Mouse (Mus musculus): ENCODE results near the gene Ccdc69. TPM values are rescaled to one million over a fixed set of nuclear protein-coding genes. Genes with fewer than 3 reads are reported as not detected.

Gene Ccdc69
- polyA plus RNA-seq, 1 experiment from 2014 or later = not detected

- Histone ChIP-seq H3K9ac (replicated peaks) (no peak overlapping the region), H3K36me3 (no peaks in the 10 kb centered on the region), H3K9me3 (no peaks in the 10 kb centered on the region), H3K27ac (replicated peaks) (no peak overlapping the region), H3K4me2 (replicated peaks) (no peak overlapping the region), H3K4me3 (no peak overlapping the region), H3K4me1 (0 out of 2 replicates have a peak, but pooled peaks cover 3% of the 10 kb centered on the region), H3K27me3 (no peaks in the 10 kb centered on the region)
- peak; percentile 19; the same call in 1 of the 2 replicates for ATAC-seq (ENCODE audit: low FRiP score, low read depth)
- 61% methylated on average over 2 of the region's 2 CpGs for WGBS
These were observed 8.9 kb downstream of the Ccdc69 start for GRCm38 (mm10) chr11:55069023-55069422.

- 54% methylated on average over 4 of the region's 4 CpGs for WGBS
- Histone ChIP-seq H3K36me3 (no peaks in the 10 kb centered on the region), H3K27me3 (no peaks in the 10 kb centered on the region), H3K4me1 (0 out of 2 replicates have a peak, but pooled peaks cover 3% of the 10 kb centered on the region), H3K9me3 (no peaks in the 10 kb centered on the region), H3K4me2 (replicated peaks) (no peak overlapping the region), H3K27ac (replicated peaks) (no peak overlapping the region), H3K9ac (replicated peaks) (no peak overlapping the region), H3K4me3 (no peak overlapping the region)
- no peak for ATAC-seq (ENCODE audit: low FRiP score, low read depth)
These were observed 11.0 kb downstream of the Ccdc69 start for GRCm38 (mm10) chr11:55066921-55067320.

- no peaks in the 10 kb centered on the region for H3K36me3 ChIP-seq
- H3K4me1 ChIP-seq = no peaks in the 10 kb centered on the region
- H3K27ac ChIP-seq (replicated peaks) = no peak overlapping the region
- no peak overlapping the region for H3K4me3 ChIP-seq
- no peak for ATAC-seq (ENCODE audit: low FRiP score, low read depth)
- no peak overlapping the region for H3K9ac ChIP-seq (replicated peaks)
- no peaks in the 10 kb centered on the region for H3K27me3 ChIP-seq
- no peaks in the 10 kb centered on the region for H3K9me3 ChIP-seq
- 67% methylated on average over 5 of the region's 5 CpGs for WGBS
- H3K4me2 ChIP-seq (replicated peaks) = no peak overlapping the region
These were observed 15.1 kb downstream of the Ccdc69 start for GRCm38 (mm10) chr11:55062856-55063255.

GRCm38 (mm10) chr11:55060802-55061201 lies 17.1 kb downstream of the Ccdc69 start:
- Histone ChIP-seq H3K4me2 (replicated peaks) (no peak overlapping the region), H3K27ac (replicated peaks) (no peak overlapping the region), H3K4me3 (no peak overlapping the region), H3K4me1 (no peaks in the 10 kb centered on the region), H3K36me3 (no peaks in the 10 kb centered on the region), H3K9me3 (no peaks in the 10 kb centered on the region), H3K27me3 (no peaks in the 10 kb centered on the region), H3K9ac (replicated peaks) (no peak overlapping the region)
- ATAC-seq (ENCODE audit: low FRiP score, low read depth) = no peak
- WGBS = 93% methylated on average over 5 of the region's 5 CpGs

- no peak overlapping the region for H3K4me3 ChIP-seq
- H3K9me3 ChIP-seq = no peaks in the 10 kb centered on the region
- 85% methylated on average over 3 of the region's 3 CpGs for WGBS
- no peak overlapping the region for H3K4me2 ChIP-seq (replicated peaks)
- H3K9ac ChIP-seq (replicated peaks) = no peak overlapping the region
- H3K36me3 ChIP-seq = no peaks in the 10 kb centered on the region
- ATAC-seq (ENCODE audit: low FRiP score, low read depth) = no peak
- no peaks in the 10 kb centered on the region for H3K4me1 ChIP-seq
- H3K27me3 ChIP-seq = no peaks in the 10 kb centered on the region; the same call in 1 of the 2 replicates
- H3K27ac ChIP-seq (replicated peaks) = no peak overlapping the region
These were observed 20.4 kb downstream of the Ccdc69 start for GRCm38 (mm10) chr11:55057511-55057910.

- Histone ChIP-seq H3K36me3 (no peaks in the 10 kb centered on the region), H3K4me1 (no peaks in the 10 kb centered on the region), H3K9ac (replicated peaks) (no peak overlapping the region), H3K4me3 (no peak overlapping the region), H3K9me3 (no peaks in the 10 kb centered on the region), H3K4me2 (replicated peaks) (no peak overlapping the region), H3K27ac (replicated peaks) (no peak overlapping the region), H3K27me3 (no peaks in the 10 kb centered on the region; the same call in 1 of the 2 replicates)
- no peak for ATAC-seq (ENCODE audit: low FRiP score, low read depth)
- WGBS = 83% methylated on average over 7 of the region's 7 CpGs
These were observed 27.0 kb downstream of the Ccdc69 start for GRCm38 (mm10) chr11:55050837-55051510.

GRCm38 (mm10) chr11:55046600-55046999 lies 31.3 kb downstream of the Ccdc69 start:
- Histone ChIP-seq H3K9me3 (no peaks in the 10 kb centered on the region), H3K36me3 (no peaks in the 10 kb centered on the region), H3K4me2 (replicated peaks) (no peak overlapping the region), H3K4me1 (no peaks in the 10 kb centered on the region), H3K4me3 (no peak overlapping the region), H3K27ac (replicated peaks) (no peak overlapping the region), H3K27me3 (no peaks in the 10 kb centered on the region), H3K9ac (replicated peaks) (no peak overlapping the region)
- WGBS = 56% methylated on average over 5 of the region's 5 CpGs
- ATAC-seq (ENCODE audit: low FRiP score, low read depth) = no peak

GRCm38 (mm10) chr11:55041348-55041747 lies 36.6 kb downstream of the Ccdc69 start:
- H3K4me1 ChIP-seq = no peaks in the 10 kb centered on the region
- no peak overlapping the region for H3K4me2 ChIP-seq (replicated peaks)
- H3K4me3 ChIP-seq = no peak overlapping the region
- no peaks in the 10 kb centered on the region for H3K36me3 ChIP-seq
- no peaks in the 10 kb centered on the region for H3K27me3 ChIP-seq
- H3K27ac ChIP-seq (replicated peaks) = no peak overlapping the region
- H3K9me3 ChIP-seq = no peaks in the 10 kb centered on the region; the same call in 1 of the 2 replicates
- H3K9ac ChIP-seq (replicated peaks) = no peak overlapping the region
- 82% methylated on average over 4 of the region's 4 CpGs for WGBS
- ATAC-seq (ENCODE audit: low FRiP score, low read depth) = no peak

- 10% methylated on average over 9 of the region's 9 CpGs for WGBS
- no peaks in the 10 kb centered on the region; the same call in 1 of the 2 replicates for H3K9me3 ChIP-seq
- no peak overlapping the region for H3K9ac ChIP-seq (replicated peaks)
- H3K4me3 ChIP-seq = no peak overlapping the region
- H3K27me3 ChIP-seq = peaks cover 6% of the 10 kb centered on the region
- no peak for ATAC-seq (ENCODE audit: low FRiP score, low read depth)
- no peak overlapping the region for H3K27ac ChIP-seq (replicated peaks)
- H3K4me1 ChIP-seq = no peaks in the 10 kb centered on the region
- H3K36me3 ChIP-seq = no peaks in the 10 kb centered on the region
- H3K4me2 ChIP-seq (replicated peaks) = no peak overlapping the region
These were observed 38.3 kb downstream of the Ccdc69 start for GRCm38 (mm10) chr11:55039591-55039990.

- peaks cover 19% of the 10 kb centered on the region for H3K4me1 ChIP-seq
- no peaks in the 10 kb centered on the region for H3K36me3 ChIP-seq
- WGBS = 36% methylated on average over 3 of the region's 3 CpGs
- H3K9me3 ChIP-seq = no peaks in the 10 kb centered on the region; the same call in 1 of the 2 replicates
- no peak overlapping the region for H3K4me2 ChIP-seq (replicated peaks)
- no peak for ATAC-seq (ENCODE audit: low FRiP score, low read depth)
- H3K4me3 ChIP-seq = no peak overlapping the region
- no peak overlapping the region for H3K9ac ChIP-seq (replicated peaks)
- H3K27ac ChIP-seq (replicated peaks) = no peak overlapping the region
- peaks cover 36% of the 10 kb centered on the region for H3K27me3 ChIP-seq
These were observed 41.3 kb downstream of the Ccdc69 start for GRCm38 (mm10) chr11:55036601-55037000.

GRCm38 (mm10) chr11:55033040-55033660 lies 44.8 kb downstream of the Ccdc69 start, which contains the start of gene Anxa6:
Anxa6 (minus strand) TSS chr11:55033445.
- WGBS = under 1% methylated on average over 41 of the region's 41 CpGs
- H3K9me3 ChIP-seq = no peaks in the 10 kb centered on the region
- ATAC-seq (ENCODE audit: low FRiP score, low read depth) = peak; percentile 87
- peak within 1 kb of the TSS; percentile 91 for H3K4me2 ChIP-seq (replicated peaks)
- H3K9ac ChIP-seq (replicated peaks) = peak within 1 kb of the TSS; percentile 59
- peaks cover 24% of the 10 kb centered on the region for H3K4me1 ChIP-seq
- H3K4me3 ChIP-seq = peak within 1 kb of the TSS; percentile 51
- H3K36me3 ChIP-seq = no peaks in the 10 kb centered on the region
- no peak within 1 kb of the TSS for H3K27ac ChIP-seq (replicated peaks)
- peaks cover 40% of the 10 kb centered on the region for H3K27me3 ChIP-seq

- H3K9ac ChIP-seq (replicated peaks) = peak overlapping the region; percentile 15; the same call in 1 of the 2 replicates
- peaks cover 24% of the 10 kb centered on the region for H3K4me1 ChIP-seq
- H3K27me3 ChIP-seq = peaks cover 40% of the 10 kb centered on the region
- no peaks in the 10 kb centered on the region for H3K9me3 ChIP-seq
- H3K27ac ChIP-seq (replicated peaks) = no peak overlapping the region
- 38% methylated on average over 5 of the region's 5 CpGs for WGBS
- peak overlapping the region; percentile 51; the same call in 1 of the 2 replicates for H3K4me3 ChIP-seq
- no peaks in the 10 kb centered on the region for H3K36me3 ChIP-seq
- ATAC-seq (ENCODE audit: low FRiP score, low read depth) = no peak
- peak overlapping the region; percentile 91 for H3K4me2 ChIP-seq (replicated peaks)
These were observed 45.6 kb downstream of the Ccdc69 start for GRCm38 (mm10) chr11:55032286-55032685.

Data from midbrain, embryonic 12.5 days (tissue).